Mouse (Mus musculus) spleen, adult 2 months (tissue): ENCODE results near the gene Elmsan1.

Source experiments
- CTCF ChIP-seq: fragments of 200-500 bp; IDR thresholded peaks from 2 replicates; pipeline ENCODE4 v1.5.1; 2011; ENCODE audit warnings: mild to moderate bottlenecking, inconsistent platforms; ENCODE audit not compliant: insufficient read depth, insufficient read length, insufficient replicate concordance; ENCODE audit errors: extremely low read depth
- POLR2A ChIP-seq: fragments of 200-500 bp; IDR thresholded peaks from 2 replicates; pipeline ENCODE4 v1.6.1; 2011; ENCODE audit warnings: low read depth, low read length, inconsistent platforms

DNA sequence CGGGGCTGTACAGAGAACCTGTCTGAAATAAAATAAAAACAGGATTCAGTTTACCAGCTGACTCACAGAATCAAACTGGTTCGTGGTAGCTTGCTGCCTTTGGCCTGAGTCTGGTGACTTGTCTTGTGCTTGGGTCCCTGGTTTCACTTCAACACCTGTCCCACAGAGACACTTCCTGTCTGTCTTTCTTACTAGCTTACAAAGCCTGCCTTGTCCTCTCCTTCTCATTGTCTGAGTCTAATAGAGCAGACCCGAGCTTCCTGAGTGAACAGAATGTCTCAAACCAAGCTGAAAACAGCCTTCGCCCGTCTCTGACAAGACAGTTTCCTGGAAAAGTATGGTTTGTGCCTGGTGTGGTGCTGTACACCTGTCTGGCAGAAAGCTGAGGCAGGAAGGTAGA lies 27.0 kb upstream of the Elmsan1 start:
- TF ChIP-seq CTCF (no peak), POLR2A (no peak)
